Mouse (Mus musculus) liver, postnatal 0 days (tissue): ENCODE data around the gene Ass1. TPM values are rescaled to one million over a fixed set of nuclear protein-coding genes. Genes with fewer than 3 reads are reported as not detected.

Experiments used
- ATAC-seq: fragments of 200-750 bp; cut with Nextera tagmentation; 2 replicates; pipeline ENCODE4 v1.8.0; 2017; ENCODE audit warnings: mild to moderate bottlenecking, moderate library complexity
- DNase-seq: peaks from one replicate; pipeline ENCODE4 v3.0.0-alpha.2; 2016
- H3K27ac ChIP-seq: fragments of 300-500 bp; sonication (generic); 2 replicates; pipeline ENCODE4 v1.5.1; 2014; ENCODE audit warnings: antibody characterized with exemption, moderate library complexity, mild to moderate bottlenecking, low read depth
- H3K27me3 ChIP-seq: fragments of 300-500 bp; sonication (generic); 2 replicates; pipeline ENCODE4 v1.6.1; 2014; ENCODE audit warnings: low read length, control low read depth, mixed read lengths; ENCODE audit not compliant: insufficient read depth
- H3K36me3 ChIP-seq: fragments of 300-500 bp; sonication (generic); replicated peaks from 2 replicates; pipeline ENCODE4 v1.6.1; 2014; ENCODE audit warnings: mild to moderate bottlenecking, control low read depth, low read length, moderate library complexity, mixed read lengths; ENCODE audit not compliant: insufficient read depth
- H3K4me1 ChIP-seq: fragments of 300-500 bp; sonication (generic); 2 replicates; pipeline ENCODE4 v1.6.1; 2014; ENCODE audit warnings: antibody characterized with exemption, mild to moderate bottlenecking, control low read depth; ENCODE audit not compliant: insufficient read depth
- H3K4me2 ChIP-seq: fragments of 300-500 bp; sonication (generic); 2 replicates; pipeline ENCODE4 v1.6.1; 2014; ENCODE audit warnings: low read depth, mild to moderate bottlenecking, low read length, moderate library complexity, mixed read lengths
- H3K4me3 ChIP-seq: fragments of 300-500 bp; sonication (generic); 2 replicates; pipeline ENCODE4 v1.5.1; 2014; ENCODE audit warnings: low read depth, low read length
- H3K9ac ChIP-seq: fragments of 300-500 bp; sonication (generic); replicated peaks from 2 replicates; pipeline ENCODE4 v1.6.1; 2014; ENCODE audit warnings: mild to moderate bottlenecking, moderate library complexity
- H3K9me3 ChIP-seq: fragments of 300-500 bp; sonication (generic); 2 replicates; pipeline ENCODE4 v1.6.1; 2016; ENCODE audit warnings: mild to moderate bottlenecking, control low read depth, low read length, mixed read lengths
- CTCF ChIP-seq: sonication (generic); IDR thresholded peaks from 2 replicates; pipeline ENCODE4 v1.5.1; 2016; ENCODE audit warnings: antibody characterized with exemption, low read depth
- EP300 ChIP-seq: IDR thresholded peaks from 2 replicates; pipeline ENCODE4 v1.6.1; 2016; ENCODE audit warnings: antibody characterized with exemption, low read depth, mild to moderate bottlenecking
- WGBS: fragments of 180-500 bp; shearing (Covaris S2); extraction: QIAGEN DNeasy Blood & Tissue Kit; methylation state at CpG from one replicate; pipeline ENCODE4 v1.1.7; 2014; ENCODE audit not compliant: insufficient replicate concordance; 5-methylcytosine and 5-hydroxymethylcytosine counted together
- polyA plus RNA-seq: library from polyadenylated mRNA; unstranded; fragments of >200 nt; fragmentation: Nextera tagmentation; extraction: Ambion mirVana; gene quantifications from 2 replicates; pipeline ENCODE4 v1.2.1, GENCODE M21; 2015

Gene Ass1
- polyA plus RNA-seq, 1 experiment from 2014 or later = 853 TPM

GRCm38 (mm10) chr2:31473941-31474340 is 3.9 kb downstream of the Ass1 start:
- DNase-seq = peak; percentile 64
- 0 out of 2 replicates have a peak, but pooled peaks have one; percentile 2 for ATAC-seq
- Histone ChIP-seq H3K4me3 (no peak overlapping the region), H3K27me3 (no peaks in the 10 kb centered on the region), H3K9me3 (no peaks in the 10 kb centered on the region), H3K4me2 (peak overlapping the region; percentile 82), H3K9ac (no peak overlapping the region; the same call in 1 of the 2 replicates), H3K4me1 (peaks cover 11% of the 10 kb centered on the region), H3K27ac (no peak overlapping the region), H3K36me3 (peaks cover 28% of the 10 kb centered on the region)
- 66% methylated on average over 4 of the region's 4 CpGs for WGBS
- TF ChIP-seq CTCF (peak; percentile 79), EP300 (no peak)

GRCm38 (mm10) chr2:31474686-31475085 is 4.7 kb downstream of the Ass1 start:
- no peak overlapping the region for H3K27ac ChIP-seq
- H3K9me3 ChIP-seq = no peaks in the 10 kb centered on the region
- no peak for ATAC-seq
- peaks cover 35% of the 10 kb centered on the region for H3K36me3 ChIP-seq
- TF ChIP-seq EP300 = no peak
- TF ChIP-seq CTCF = no peak
- peak; percentile 48 for DNase-seq
- no peak overlapping the region for H3K4me3 ChIP-seq
- H3K4me2 ChIP-seq = peak overlapping the region; percentile 82
- 72% methylated on average over 5 of the region's 5 CpGs for WGBS
- peak overlapping the region; percentile 11 for H3K9ac ChIP-seq
- no peaks in the 10 kb centered on the region for H3K27me3 ChIP-seq
- H3K4me1 ChIP-seq = peaks cover 4% of the 10 kb centered on the region

DNA sequence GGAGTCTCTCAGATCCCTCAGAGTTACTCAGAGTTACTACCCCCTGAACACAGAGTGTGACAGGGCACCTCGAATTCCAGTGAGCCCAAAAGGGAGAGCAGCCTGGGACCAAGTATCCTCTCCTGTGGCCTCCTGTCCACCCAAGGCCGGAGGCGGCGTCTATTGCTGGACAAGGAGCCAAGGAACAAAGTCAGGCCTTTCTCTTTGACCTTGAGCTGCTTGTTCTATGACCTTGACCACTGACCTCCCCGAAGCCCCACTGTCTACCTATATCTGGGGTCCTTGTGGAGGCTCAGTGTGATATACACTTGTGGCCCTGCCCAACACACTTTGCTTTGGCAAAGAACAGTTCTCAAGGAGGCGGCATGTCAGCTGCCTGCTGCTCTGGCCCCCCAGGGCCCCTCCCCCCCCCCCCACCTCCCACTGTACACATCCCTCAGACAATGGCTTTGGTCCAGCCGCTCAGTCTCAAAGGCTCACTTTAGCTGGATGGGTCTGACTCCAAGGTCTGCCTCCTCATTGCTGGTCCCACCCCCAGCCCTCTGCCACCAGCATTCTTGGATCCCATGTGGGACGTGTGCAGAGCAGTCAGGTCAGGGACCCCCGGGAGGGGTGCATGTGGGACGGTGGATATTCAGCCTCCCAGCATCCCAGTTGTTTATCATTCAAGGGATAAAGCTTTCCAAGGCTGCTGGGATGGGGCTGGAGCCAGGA is 6.3 kb downstream of the Ass1 start:
- H3K4me1 ChIP-seq = 0 out of 2 replicates have a peak, but pooled peaks cover 2% of the 10 kb centered on the region
- no peak for DNase-seq

GRCm38 (mm10) chr2:31477234-31478161 is 7.5 kb downstream of the Ass1 start:
- H3K4me2 ChIP-seq = no peak overlapping the region
- H3K4me3 ChIP-seq = no peak overlapping the region
- TF ChIP-seq EP300 = no peak; the same call in 1 of the 2 replicates
- TF ChIP-seq CTCF = no peak
- H3K9me3 ChIP-seq = no peaks in the 10 kb centered on the region
- H3K27me3 ChIP-seq = no peaks in the 10 kb centered on the region
- no peak for ATAC-seq
- DNase-seq = peak; percentile 49
- no peak overlapping the region for H3K9ac ChIP-seq
- H3K4me1 ChIP-seq = 0 out of 2 replicates have a peak, but pooled peaks cover 2% of the 10 kb centered on the region
- peaks cover 52% of the 10 kb centered on the region for H3K36me3 ChIP-seq
- H3K27ac ChIP-seq = no peak overlapping the region; the same call in 1 of the 2 replicates
- 75% methylated on average over 12 of the region's 12 CpGs for WGBS

More for the DNA sequence above, 6.3 kb downstream of the Ass1 start:
- 75% methylated on average over 10 of the region's 10 CpGs for WGBS
- no peaks in the 10 kb centered on the region for H3K9me3 ChIP-seq
- H3K9ac ChIP-seq = no peak overlapping the region
- H3K4me3 ChIP-seq = no peak overlapping the region
- 0 out of 2 replicates have a peak overlapping the region, but pooled peaks have one; percentile 14 for H3K4me2 ChIP-seq
- no peak overlapping the region for H3K27ac ChIP-seq
- TF ChIP-seq EP300 (no peak), CTCF (no peak)
- peaks cover 46% of the 10 kb centered on the region for H3K36me3 ChIP-seq
- no peaks in the 10 kb centered on the region for H3K27me3 ChIP-seq
- no peak for ATAC-seq

DNA sequence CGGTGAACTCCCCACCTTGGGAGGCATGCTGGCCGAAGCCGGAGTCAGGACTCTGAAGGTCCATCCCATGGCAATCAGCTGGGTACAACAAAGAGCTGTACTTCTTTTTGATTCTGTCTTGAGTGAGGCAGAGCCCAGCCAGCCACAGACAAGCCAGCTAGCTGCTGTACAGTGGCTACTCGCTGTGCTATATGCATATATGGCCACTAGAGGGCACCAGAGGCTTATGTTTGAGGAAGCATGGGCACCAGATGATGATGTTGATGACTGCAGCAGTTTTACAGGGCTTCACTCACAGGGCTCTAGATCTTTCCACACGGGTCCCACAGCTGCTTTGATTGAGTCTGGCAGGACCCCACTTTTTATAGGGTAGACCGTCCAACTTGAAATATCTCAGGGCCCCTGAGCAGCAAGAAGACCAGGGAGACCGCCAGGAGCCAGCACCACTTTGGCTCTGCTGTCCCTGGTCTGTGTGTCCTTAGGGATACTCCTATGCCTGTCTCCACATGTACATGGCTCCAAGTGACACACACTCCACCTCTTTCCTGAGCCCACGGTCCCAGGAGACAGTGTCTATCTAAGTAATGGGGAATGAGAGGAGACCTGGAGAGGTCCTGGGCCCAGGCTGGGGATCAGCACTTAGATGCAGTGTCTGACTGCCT is 13.0 kb downstream of the Ass1 start:
- no peak overlapping the region for H3K9ac ChIP-seq
- no peaks in the 10 kb centered on the region for H3K27me3 ChIP-seq
- peaks cover 58% of the 10 kb centered on the region for H3K36me3 ChIP-seq
- TF ChIP-seq CTCF (peak; percentile 97), EP300 (no peak)
- no peak overlapping the region for H3K4me2 ChIP-seq
- no peak overlapping the region for H3K4me3 ChIP-seq
- 34% methylated on average over 8 of the region's 8 CpGs for WGBS
- no peaks in the 10 kb centered on the region for H3K9me3 ChIP-seq
- H3K27ac ChIP-seq = no peak overlapping the region; the same call in 1 of the 2 replicates
- DNase-seq = peak; percentile 76
- H3K4me1 ChIP-seq = no peaks in the 10 kb centered on the region
- ATAC-seq = peak; percentile 26
